Mouse (Mus musculus) G1E (cell line): ENCODE data around the gene Chst10. TPM values are rescaled to one million over a fixed set of nuclear protein-coding genes. Genes with fewer than 3 reads are reported as not detected.

Source experiments
- ATAC-seq: 2 replicates; pipeline ENCODE4 v1.8.0; 2016; ENCODE audit warnings: mild to moderate bottlenecking; ENCODE audit not compliant: insufficient number of reproducible peaks, poor library complexity, low FRiP score, severe bottlenecking; ENCODE audit errors: extremely low read depth
- DNase-seq: peaks from one replicate; pipeline ENCODE4 v3.0.0; 2012; ENCODE audit warnings: low spot score
- H3K27me3 ChIP-seq: 2 replicates; pipeline ENCODE4 v1.6.1; 2012; ENCODE audit warnings: mild to moderate bottlenecking, low read length, inconsistent platforms; ENCODE audit not compliant: insufficient read depth
- H3K36me3 ChIP-seq: replicated peaks from 2 replicates; pipeline ENCODE3; 2012; ENCODE audit warnings: mild to moderate bottlenecking, inconsistent platforms
- H3K4me1 ChIP-seq: 2 replicates; pipeline ENCODE4 v1.6.1; 2012; ENCODE audit warnings: low read depth, low read length, inconsistent platforms, mixed read lengths; ENCODE audit not compliant: insufficient read depth
- H3K4me3 ChIP-seq: 2 replicates; pipeline ENCODE4 v1.5.1; 2012; ENCODE audit warnings: low read depth, mild to moderate bottlenecking, inconsistent platforms, low read length, moderate library complexity, mixed read lengths
- H3K9me3 ChIP-seq: replicated peaks from 2 replicates; pipeline ENCODE4 v1.6.1; 2012; ENCODE audit warnings: inconsistent platforms
- CTCF ChIP-seq: IDR thresholded peaks from 2 replicates; pipeline ENCODE4 v1.5.1; 2012; ENCODE audit warnings: low read depth, low read length, inconsistent platforms, mixed read lengths
- GATA1 ChIP-seq: IDR thresholded peaks from 2 replicates; pipeline ENCODE4 v1.6.1; 2012; ENCODE audit warnings: borderline replicate concordance, low read length, inconsistent platforms, mixed read lengths
- GATA2 ChIP-seq: IDR thresholded peaks from 2 replicates; pipeline ENCODE4 v1.6.1; 2012; ENCODE audit warnings: low read depth, low read length, inconsistent platforms, borderline replicate concordance
- POLR2AphosphoS5 ChIP-seq: IDR thresholded peaks from 2 replicates; pipeline ENCODE4 v1.6.1; 2012; ENCODE audit warnings: low read depth, low read length, inconsistent platforms; ENCODE audit not compliant: insufficient replicate concordance
- TAL1 ChIP-seq: conservative IDR thresholded peaks from 2 replicates; pipeline ENCODE4 v1.6.1; 2012; ENCODE audit warnings: low read depth, low read length, inconsistent platforms, mixed read lengths
- polyA plus RNA-seq: library from polyadenylated mRNA; stranded (reverse); fragments of >175 nt; gene quantifications from 2 replicates; pipeline ENCODE4 v1.2.3, GENCODE M21; 2012
- total RNA-seq, 2 experiments: library from RNA; stranded (forward) in 1 of 2; stranded (reverse) in 1 of 2; fragments of 200-1000 nt in 1 of 2; fragments of >200 nt in 1 of 2; fragmentation: Nextera tagmentation in 1 of 2; gene quantifications; 2 replicates each; pipeline ENCODE4 v1.2.3; 2014 to 2017

The Chst10 gene
- total and polyA plus RNA-seq, 3 experiments, result 19.7 to 124 (median 45.6) TPM

GRCm38 (mm10) chr1:38817268-38817667, 80.7 kb downstream of the Chst10 start:
- Histone ChIP-seq H3K4me3 (no peak overlapping the region), H3K36me3 (peaks cover 28% of the 10 kb centered on the region), H3K4me1 (peaks cover 9% of the 10 kb centered on the region), H3K9me3 (no peaks in the 10 kb centered on the region), H3K27me3 (no peaks in the 10 kb centered on the region; the same call in 1 of the 2 replicates)
- ATAC-seq, result no peak
- DNase-seq, result no peak
- TF ChIP-seq GATA2 (no peak), GATA1 (no peak), POLR2AphosphoS5 (no peak), TAL1 (no peak), CTCF (no peak)

- Histone ChIP-seq H3K4me1 (peaks cover 6% of the 10 kb centered on the region), H3K9me3 (no peaks in the 10 kb centered on the region)
- DNase-seq, result no peak
Measured at GRCm38 (mm10) chr1:38816306-38816705, 81.7 kb downstream of the Chst10 start.

More at GRCm38 (mm10) chr1:38816306-38816705, 81.7 kb downstream of the Chst10 start:
- ATAC-seq, result no peak
- H3K4me3 ChIP-seq, result no peak overlapping the region
- H3K27me3 ChIP-seq, result no peaks in the 10 kb centered on the region
- no peak for TF ChIP-seq CTCF
- TF ChIP-seq GATA1, result no peak
- TF ChIP-seq POLR2AphosphoS5, result no peak
- no peak for TF ChIP-seq TAL1
- peaks cover 33% of the 10 kb centered on the region for H3K36me3 ChIP-seq

Other genes starting within 250 kb of the Chst10 start
- 3.3 and 6.3 TPM in 2 replicates for gene Aff3, start 233.2 kb downstream of the Chst10 start, total RNA-seq (2014; fragmentation: Nextera tagmentation)
- gene Aff3, start 233.2 kb downstream of the Chst10 start, total RNA-seq (2017), result 2.3 and 2.5 TPM in 2 replicates
- 6.9 and 8.0 TPM in 2 replicates for gene Aff3, start 233.2 kb downstream of the Chst10 start, polyA plus RNA-seq
- gene Lonrf2, start 61.5 kb downstream of the Chst10 start, total RNA-seq (2014; fragmentation: Nextera tagmentation), result 41.8 and 42.0 TPM in 2 replicates
- gene Lonrf2, start 61.5 kb downstream of the Chst10 start, total RNA-seq (2017), result 43.1 and 48.5 TPM in 2 replicates
- 2.8 and 2.9 TPM in 2 replicates for gene Lonrf2, start 61.5 kb downstream of the Chst10 start, polyA plus RNA-seq
- gene Nms, start 41.0 kb upstream of the Chst10 start, total RNA-seq (2014; fragmentation: Nextera tagmentation), result not detected in 2 replicates
- not detected in 2 replicates for gene Nms, start 41.0 kb upstream of the Chst10 start, total RNA-seq (2017)
- not detected in 2 replicates for gene Nms, start 41.0 kb upstream of the Chst10 start, polyA plus RNA-seq
- 65.5 and 96.3 TPM in 2 replicates for gene Pdcl3, start 87.4 kb upstream of the Chst10 start, total RNA-seq (2014; fragmentation: Nextera tagmentation)
- 63.4 and 67.0 TPM in 2 replicates for gene Pdcl3, start 87.4 kb upstream of the Chst10 start, total RNA-seq (2017)
- gene Pdcl3, start 87.4 kb upstream of the Chst10 start, polyA plus RNA-seq, result 49.8 and 51.6 TPM in 2 replicates